Mouse (Mus musculus) layer of hippocampus, adult 2 months (tissue): ENCODE results near the gene Tmem125. TPM values are rescaled to one million over a fixed set of nuclear protein-coding genes. Genes with fewer than 3 reads are reported as not detected.
"Not testable (repeated sequence)": the region's sequence is repeated elsewhere in the genome, so short reads cannot be mapped to it uniquely, and the experiment has no call there.

Experiments
- DNase-seq, 2 experiments: peaks; one replicate each; pipeline ENCODE4 v3.0.0; 2022; ENCODE audit warnings: low spot score in 2 of 2
- H3K27ac ChIP-seq: fragments of 200-600 bp; 2 replicates; pipeline ENCODE4 v1.8.1; 2022
- H3K4me3 ChIP-seq: fragments of 200-600 bp; 2 replicates; pipeline ENCODE4 v1.8.1; 2022; ENCODE audit warnings: mild to moderate bottlenecking
- CTCF ChIP-seq: fragments of 200-600 bp; conservative IDR thresholded peaks from 2 replicates; pipeline ENCODE4 v1.8.1; 2022; ENCODE audit warnings: antibody characterized with exemption, mild to moderate bottlenecking, moderate library complexity
- total RNA-seq, 2 experiments: library from RNA; stranded (reverse); gene quantifications; 2 replicates each; pipeline ENCODE4 v1.2.3; 2021

The Tmem125 gene
- total RNA-seq, 2 experiments from 2014 or later, result 5.7 to 6.1 TPM

GRCm38 (mm10) chr4:118527720-118528119 lies 16.1 kb downstream of the Tmem125 start:
- Histone ChIP-seq H3K4me3 (no peak overlapping the region), H3K27ac (no peak overlapping the region)
- no peak for DNase-seq
- no peak for TF ChIP-seq CTCF

GRCm38 (mm10) chr4:118527335-118527681 lies 16.5 kb downstream of the Tmem125 start:
- no peak for TF ChIP-seq CTCF
- DNase-seq, result no peak
- H3K4me3 ChIP-seq, result no peak overlapping the region
- no peak overlapping the region for H3K27ac ChIP-seq

GRCm38 (mm10) chr4:118526408-118527334 lies 17.2 kb downstream of the Tmem125 start, which contains the start of gene 2610528J11Rik:
Gene 2610528J11Rik, plus strand, starts transcription at chr4:118526999.
- Histone ChIP-seq H3K27ac (no peak within 1 kb of the TSS), H3K4me3 (no peak within 1 kb of the TSS)
- no peak for DNase-seq
- TF ChIP-seq CTCF, result no peak

DNA sequence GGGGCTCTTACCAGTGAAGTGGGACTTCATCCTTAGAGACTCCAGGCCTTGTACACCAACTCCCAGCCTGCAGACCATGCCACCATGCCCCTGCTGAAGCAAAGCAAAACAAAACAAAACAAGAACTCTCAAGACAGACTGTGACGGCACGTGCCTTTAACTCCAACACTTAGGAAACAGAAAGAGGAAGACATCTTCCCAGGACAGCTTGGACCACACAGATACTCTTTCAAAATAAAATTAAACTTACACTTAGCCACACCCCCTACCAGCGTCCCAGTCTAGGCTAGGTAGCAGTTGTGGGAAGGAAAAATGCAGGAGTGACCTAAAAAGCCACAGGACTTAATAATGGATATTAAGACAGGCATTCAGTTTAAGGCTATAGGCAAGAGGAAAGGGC lies 18.1 kb downstream of the Tmem125 start:
- TF ChIP-seq CTCF, result no peak
- H3K4me3 ChIP-seq, result no peak overlapping the region

DNA sequence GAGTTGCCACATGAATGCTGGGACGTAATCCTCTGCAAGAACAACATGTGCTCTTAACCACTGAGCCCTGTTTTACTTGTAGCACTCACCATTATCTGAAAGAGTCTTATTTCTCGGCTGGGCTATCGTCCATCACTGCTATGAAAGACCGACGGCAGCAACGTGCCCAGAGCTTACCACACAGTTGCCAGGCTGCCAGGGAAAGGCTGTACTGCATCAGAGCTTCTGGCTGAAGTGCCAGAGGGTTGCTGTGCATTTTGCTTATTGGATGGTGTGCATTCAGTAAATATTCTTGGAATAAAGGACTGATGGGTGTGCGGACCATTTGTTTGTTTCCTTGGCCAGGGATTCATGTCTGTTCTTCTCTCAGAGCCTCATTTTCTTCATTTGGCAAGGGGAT lies 19.9 kb downstream of the Tmem125 start:
- Histone ChIP-seq H3K4me3 (no peak overlapping the region), H3K27ac (no peak overlapping the region)
- TF ChIP-seq CTCF, result no peak
- no peak for DNase-seq

More for the DNA sequence above, 18.1 kb downstream of the Tmem125 start:
- DNase-seq, result no peak
- H3K27ac ChIP-seq, result no peak overlapping the region

- DNase-seq, result no peak
- Histone ChIP-seq H3K4me3 (no peak overlapping the region), H3K27ac (no peak overlapping the region)
- TF ChIP-seq CTCF, result no peak
Measured at GRCm38 (mm10) chr4:118522248-118522647, 21.6 kb downstream of the Tmem125 start.

- Histone ChIP-seq H3K27ac (no peak overlapping the region), H3K4me3 (no peak overlapping the region)
- no peak for DNase-seq
- no peak for TF ChIP-seq CTCF
Measured at GRCm38 (mm10) chr4:118518208-118518607, 25.6 kb downstream of the Tmem125 start.

- Histone ChIP-seq H3K27ac (no peak overlapping the region), H3K4me3 (no peak overlapping the region)
- no peak for DNase-seq
- no peak for TF ChIP-seq CTCF
Measured at GRCm38 (mm10) chr4:118517497-118518146, 26.2 kb downstream of the Tmem125 start.

- no peak for DNase-seq
- Histone ChIP-seq H3K4me3 (no peak overlapping the region), H3K27ac (no peak overlapping the region)
- TF ChIP-seq CTCF, result peak; percentile 47
Measured at GRCm38 (mm10) chr4:118516699-118517496, 26.9 kb downstream of the Tmem125 start.

- no peak for DNase-seq
- no peak overlapping the region for H3K4me3 ChIP-seq
- no peak overlapping the region for H3K27ac ChIP-seq
- TF ChIP-seq CTCF, result no peak
Measured at GRCm38 (mm10) chr4:118509050-118509449, 34.8 kb downstream of the Tmem125 start.

GRCm38 (mm10) chr4:118507171-118507570 lies 36.7 kb downstream of the Tmem125 start:
- DNase-seq, H3K27ac ChIP-seq, H3K4me3 ChIP-seq: not testable (repeated sequence)

DNA sequence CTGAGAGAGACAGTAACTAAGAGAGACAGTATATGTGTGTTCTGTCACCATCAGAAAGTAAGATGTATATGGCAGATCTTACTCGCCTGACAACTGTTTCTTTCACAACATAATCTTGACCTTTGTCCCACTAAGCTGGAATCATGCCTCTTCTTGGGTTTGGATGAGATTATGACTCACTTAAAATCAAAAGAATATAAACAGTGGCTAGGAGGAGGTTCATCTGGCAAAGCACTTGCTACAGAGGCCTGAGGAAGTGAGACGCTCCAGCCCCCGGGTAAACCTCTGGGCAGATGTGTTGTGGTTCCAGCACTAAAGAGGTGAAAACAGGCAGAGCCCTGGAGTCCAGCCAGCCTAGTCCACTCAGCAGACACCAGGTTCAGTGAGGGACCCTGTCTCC lies 38.3 kb downstream of the Tmem125 start:
- H3K27ac ChIP-seq, result no peak overlapping the region
- no peak for TF ChIP-seq CTCF
- no peak for DNase-seq
- H3K4me3 ChIP-seq, result no peak overlapping the region

DNA sequence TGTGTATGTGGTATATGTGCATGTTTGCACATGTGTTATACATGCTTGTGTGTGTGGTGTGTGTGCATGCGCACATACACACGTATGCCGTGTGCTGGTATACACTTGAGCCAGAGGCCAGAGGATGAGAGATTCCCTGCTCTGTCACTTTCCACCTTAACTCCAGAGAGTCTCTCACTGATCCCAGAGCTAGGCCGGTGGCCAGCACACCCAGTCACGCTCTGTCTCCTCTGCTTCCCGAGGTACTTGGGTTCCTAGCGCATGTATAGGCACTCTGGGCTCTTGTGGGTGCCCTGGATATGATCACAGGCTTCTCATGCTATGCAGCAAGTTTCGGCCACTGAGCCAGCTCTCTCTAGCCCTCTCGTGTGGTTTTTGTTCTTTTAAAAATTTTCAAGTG lies 43.1 kb downstream of the Tmem125 start:
- H3K27ac ChIP-seq, result no peak overlapping the region
- H3K4me3 ChIP-seq, result no peak overlapping the region
- TF ChIP-seq CTCF, result no peak
- DNase-seq, result no peak
